Mouse (Mus musculus) midbrain, embryonic 12.5 days (tissue): ENCODE measurements around the gene Ero1l. TPM values are rescaled to one million over a fixed set of nuclear protein-coding genes. Genes with fewer than 3 reads are reported as not detected.

Experiments used
- ATAC-seq: fragments of 200-750 bp; cut with Nextera tagmentation; 2 replicates; pipeline ENCODE4 v1.8.0; 2017; ENCODE audit warnings: low read depth, moderate TSS enrichment, moderate library complexity; ENCODE audit not compliant: low FRiP score
- H3K27ac ChIP-seq: fragments of 300-500 bp; sonication (generic); replicated peaks from 2 replicates; pipeline ENCODE4 v1.5.1; 2016; ENCODE audit warnings: mild to moderate bottlenecking
- H3K27me3 ChIP-seq: fragments of 300-500 bp; sonication (generic); 2 replicates; pipeline ENCODE4 v1.6.1; 2016; ENCODE audit warnings: mild to moderate bottlenecking
- H3K36me3 ChIP-seq: fragments of 300-500 bp; sonication (generic); 2 replicates; pipeline ENCODE4 v1.6.1; 2016
- H3K4me1 ChIP-seq: fragments of 300-500 bp; sonication (generic); 2 replicates; pipeline ENCODE4 v1.6.1; 2016
- H3K4me2 ChIP-seq: fragments of 300-500 bp; sonication (generic); replicated peaks from 2 replicates; pipeline ENCODE4 v1.6.1; 2016; ENCODE audit warnings: mild to moderate bottlenecking, moderate library complexity
- H3K4me3 ChIP-seq: fragments of 300-500 bp; sonication (generic); 2 replicates; pipeline ENCODE4 v1.5.1; 2016; ENCODE audit warnings: mild to moderate bottlenecking
- H3K9ac ChIP-seq: fragments of 300-500 bp; sonication (generic); replicated peaks from 2 replicates; pipeline ENCODE4 v1.6.1; 2016; ENCODE audit warnings: mild to moderate bottlenecking, moderate library complexity
- H3K9me3 ChIP-seq: fragments of 300-500 bp; sonication (generic); 2 replicates; pipeline ENCODE4 v1.6.1; 2016; ENCODE audit warnings: mild to moderate bottlenecking
- WGBS: fragments of 180-500 bp; shearing (Covaris S2); methylation state at CpG from one replicate; pipeline ENCODE4 v1.1.7; 2016; 5-methylcytosine and 5-hydroxymethylcytosine counted together
- polyA plus RNA-seq: library from polyadenylated mRNA; unstranded; fragments of >200 nt; fragmentation: Nextera tagmentation; extraction: Ambion mirVana; gene quantifications from 2 replicates; pipeline ENCODE4 v1.2.1, GENCODE M21; 2016

Gene Ero1l
- polyA plus RNA-seq, 1 experiment from 2014 or later, result 33.5 TPM

DNA sequence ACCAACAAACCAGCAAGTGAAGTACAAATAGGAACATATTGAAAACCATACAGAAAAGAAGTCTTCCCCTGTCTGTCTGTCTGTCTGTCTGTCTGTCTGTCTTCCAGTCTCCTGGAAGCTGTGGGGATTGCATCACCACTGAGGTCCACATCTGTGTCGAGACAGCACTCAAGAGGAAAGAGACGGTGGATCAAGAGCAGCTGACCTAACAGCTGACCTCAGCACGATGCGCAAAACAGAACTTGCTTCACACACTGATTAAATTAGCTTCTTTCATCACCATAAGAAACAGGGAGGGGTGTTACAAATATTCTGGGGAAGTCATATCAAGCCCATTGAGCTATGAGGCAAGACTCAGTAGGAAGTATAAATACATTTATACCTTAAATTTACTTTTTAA, 27.0 kb downstream of the Ero1l start:
- no peak for ATAC-seq
- no peak overlapping the region for H3K9ac ChIP-seq

DNA sequence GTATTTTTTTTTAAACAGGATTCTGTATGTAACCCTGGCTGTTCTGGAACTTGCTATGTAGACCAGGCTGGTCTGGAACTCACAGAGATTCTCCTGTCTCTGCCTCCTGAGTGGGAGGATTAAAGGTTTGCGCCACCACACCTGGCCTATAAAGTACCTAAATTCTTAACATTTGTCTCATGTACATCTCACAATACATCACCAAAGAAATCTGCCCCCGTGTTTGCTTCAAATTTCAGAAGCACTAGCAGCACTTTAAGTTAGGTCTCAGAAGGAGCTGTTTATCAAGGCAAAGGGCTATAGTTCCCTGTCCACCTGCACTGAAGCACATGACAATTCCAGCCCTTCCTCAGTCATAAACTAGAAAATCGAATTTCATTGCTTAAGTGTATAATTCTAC, 36.5 kb downstream of the Ero1l start:
- no peak for ATAC-seq
- Histone ChIP-seq H3K9ac (no peak overlapping the region), H3K4me2 (no peak overlapping the region), H3K4me1 (no peaks in the 10 kb centered on the region), H3K27me3 (no peaks in the 10 kb centered on the region), H3K4me3 (no peak overlapping the region), H3K27ac (no peak overlapping the region), H3K9me3 (no peaks in the 10 kb centered on the region), H3K36me3 (peaks cover 19% of the 10 kb centered on the region)
- 89% methylated on average over 3 of the region's 3 CpGs for WGBS

More for the DNA sequence above, 27.0 kb downstream of the Ero1l start:
- 75% methylated on average over 4 of the region's 4 CpGs for WGBS
- Histone ChIP-seq H3K9me3 (no peaks in the 10 kb centered on the region), H3K27me3 (no peaks in the 10 kb centered on the region), H3K36me3 (peaks cover 19% of the 10 kb centered on the region; the same call in 1 of the 2 replicates), H3K27ac (no peak overlapping the region), H3K4me3 (no peak overlapping the region), H3K4me1 (no peaks in the 10 kb centered on the region), H3K4me2 (no peak overlapping the region)

- no peak overlapping the region for H3K4me2 ChIP-seq
- peaks cover 22% of the 10 kb centered on the region for H3K36me3 ChIP-seq
- no peaks in the 10 kb centered on the region for H3K9me3 ChIP-seq
- no peak overlapping the region for H3K4me3 ChIP-seq
- H3K4me1 ChIP-seq, result no peaks in the 10 kb centered on the region
- ATAC-seq, result no peak
- 91% methylated on average over 6 of the region's 6 CpGs for WGBS
- H3K27ac ChIP-seq, result no peak overlapping the region
- no peaks in the 10 kb centered on the region for H3K27me3 ChIP-seq
- no peak overlapping the region for H3K9ac ChIP-seq
Observed at GRCm38 (mm10) chr14:45275816-45276215, 42.8 kb downstream of the Ero1l start.

DNA sequence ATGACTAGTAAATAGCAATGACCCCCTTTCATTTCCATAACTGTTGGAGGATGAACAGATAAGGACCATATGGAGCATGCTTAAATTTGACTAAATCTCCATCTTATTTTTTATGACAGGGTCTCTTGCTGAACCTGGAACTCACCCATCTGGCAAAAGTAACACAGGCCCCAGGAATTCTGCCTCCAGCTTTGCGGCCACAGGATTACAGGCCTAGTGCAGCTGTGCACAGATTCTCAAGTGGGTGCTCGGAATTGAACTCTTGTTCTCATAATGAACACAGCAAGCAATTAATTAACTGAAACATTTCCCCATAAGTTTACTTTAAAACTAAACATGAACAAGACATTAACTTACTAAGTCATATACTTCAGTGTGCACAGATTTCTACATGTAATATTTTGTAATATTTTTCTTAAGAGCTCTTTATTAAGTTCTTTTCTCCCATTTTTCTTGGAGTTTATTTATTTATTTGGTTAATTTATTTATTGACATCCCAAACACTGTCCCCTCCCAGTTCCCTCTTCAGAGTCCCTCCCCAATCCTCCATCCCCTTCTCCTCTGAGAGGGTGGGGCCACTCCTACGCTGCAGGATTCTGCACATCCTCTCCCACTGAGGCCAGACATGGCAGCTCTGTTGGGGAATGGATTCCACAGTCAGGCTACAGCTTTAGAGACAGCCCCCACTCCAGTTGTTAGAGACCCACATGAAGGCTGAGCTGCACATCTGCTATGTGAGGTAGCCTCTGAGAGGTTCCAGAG, 54.6 kb downstream of the Ero1l start:
- WGBS, result 87% methylated on average over 3 of the region's 3 CpGs
- H3K4me2 ChIP-seq, result no peak overlapping the region
- no peak for ATAC-seq
- H3K4me1 ChIP-seq, result no peaks in the 10 kb centered on the region
- no peak overlapping the region for H3K9ac ChIP-seq
- no peak overlapping the region for H3K4me3 ChIP-seq
- H3K36me3 ChIP-seq, result peaks cover 19% of the 10 kb centered on the region
- H3K27me3 ChIP-seq, result no peaks in the 10 kb centered on the region
- no peak overlapping the region for H3K27ac ChIP-seq
- H3K9me3 ChIP-seq, result 0 out of 2 replicates have a peak, but pooled peaks cover 3% of the 10 kb centered on the region

- no peaks in the 10 kb centered on the region for H3K9me3 ChIP-seq
- H3K27me3 ChIP-seq, result no peaks in the 10 kb centered on the region
- no peak overlapping the region for H3K4me2 ChIP-seq
- ATAC-seq, result no peak
- H3K27ac ChIP-seq, result no peak overlapping the region
- no peaks in the 10 kb centered on the region for H3K4me1 ChIP-seq
- peaks cover 14% of the 10 kb centered on the region for H3K36me3 ChIP-seq
- no peak overlapping the region for H3K4me3 ChIP-seq
- H3K9ac ChIP-seq, result no peak overlapping the region
- 90% methylated on average over 4 of the region's 4 CpGs for WGBS
Observed at GRCm38 (mm10) chr14:45251548-45252076, 67.0 kb downstream of the Ero1l start.

GRCm38 (mm10) chr14:45241613-45242012, 77.0 kb downstream of the Ero1l start:
- no peak overlapping the region for H3K4me2 ChIP-seq
- 0 out of 2 replicates have a peak, but pooled peaks cover 5% of the 10 kb centered on the region for H3K36me3 ChIP-seq
- no peak overlapping the region for H3K4me3 ChIP-seq
- no peak overlapping the region for H3K9ac ChIP-seq
- ATAC-seq, result no peak
- no peaks in the 10 kb centered on the region for H3K9me3 ChIP-seq
- WGBS, result 40% methylated on average over 1 of the region's 1 CpGs
- no peaks in the 10 kb centered on the region for H3K4me1 ChIP-seq
- no peaks in the 10 kb centered on the region for H3K27me3 ChIP-seq
- H3K27ac ChIP-seq, result no peak overlapping the region

DNA sequence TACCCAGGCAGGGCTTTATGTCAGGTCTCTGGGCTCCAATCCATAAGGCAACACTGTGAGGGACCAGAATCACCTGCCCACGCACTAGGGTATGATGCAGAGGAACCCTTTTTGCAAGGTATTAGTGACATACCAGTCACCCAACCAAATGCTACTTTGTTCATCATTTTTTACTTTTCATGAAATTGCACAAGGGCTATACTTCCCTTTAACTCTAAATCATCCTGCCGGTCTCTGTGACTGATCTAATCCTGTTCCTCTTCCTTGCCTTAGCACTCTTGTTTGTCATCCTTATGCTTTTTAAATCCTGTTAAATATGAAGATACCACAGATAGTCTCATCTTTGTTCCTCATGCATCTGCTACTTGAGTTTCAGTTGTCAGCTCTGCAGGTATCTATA, 79.5 kb downstream of the Ero1l start:
- H3K9me3 ChIP-seq, result no peaks in the 10 kb centered on the region
- 81% methylated on average over 2 of the region's 2 CpGs for WGBS
- no peaks in the 10 kb centered on the region for H3K27me3 ChIP-seq
- no peaks in the 10 kb centered on the region for H3K4me1 ChIP-seq
- H3K4me2 ChIP-seq, result no peak overlapping the region
- H3K36me3 ChIP-seq, result no peaks in the 10 kb centered on the region
- no peak overlapping the region for H3K27ac ChIP-seq
- H3K9ac ChIP-seq, result no peak overlapping the region
- H3K4me3 ChIP-seq, result no peak overlapping the region
- no peak for ATAC-seq

Other genes with a start within 250 kb of the Ero1l start
- gene Gpr137c, start 99.1 kb downstream of the Ero1l start, polyA plus RNA-seq, result 12.2 and 14.8 TPM in 2 replicates
- gene Txndc16, start 98.4 kb downstream of the Ero1l start, polyA plus RNA-seq, result 26.9 and 27.2 TPM in 2 replicates
- gene Psmc6, start 11.0 kb upstream of the Ero1l start, polyA plus RNA-seq, result 210 and 214 TPM in 2 replicates
- 46.8 and 50.2 TPM in 2 replicates for gene Styx, start 32.3 kb upstream of the Ero1l start, polyA plus RNA-seq
- gene Gnpnat1, start 86.1 kb upstream of the Ero1l start, polyA plus RNA-seq, result 34.1 and 35.0 TPM in 2 replicates
- gene Fermt2, start 211.3 kb upstream of the Ero1l start, polyA plus RNA-seq, result 66.5 and 72.1 TPM in 2 replicates